Mouse (Mus musculus) adrenal gland, adult 8-10 months (tissue): ENCODE results near the gene Rmdn2. TPM values are rescaled to one million over a fixed set of nuclear protein-coding genes. Genes with fewer than 3 reads are reported as not detected.
A peak's percentile ranks its signal among the peaks of the same experiment; 100 is the strongest.

ENCODE experiments used
- DNase-seq: peaks from one replicate; pipeline ENCODE4 v3.0.0; 2022
- total RNA-seq, 4 experiments: library from RNA; stranded (reverse); gene quantifications; 2 replicates each; pipeline ENCODE4 v1.2.4; 2022

Gene Rmdn2
- total RNA-seq, 4 experiments from 2014 or later, result 347 to 537 (median 455) TPM

DNA sequence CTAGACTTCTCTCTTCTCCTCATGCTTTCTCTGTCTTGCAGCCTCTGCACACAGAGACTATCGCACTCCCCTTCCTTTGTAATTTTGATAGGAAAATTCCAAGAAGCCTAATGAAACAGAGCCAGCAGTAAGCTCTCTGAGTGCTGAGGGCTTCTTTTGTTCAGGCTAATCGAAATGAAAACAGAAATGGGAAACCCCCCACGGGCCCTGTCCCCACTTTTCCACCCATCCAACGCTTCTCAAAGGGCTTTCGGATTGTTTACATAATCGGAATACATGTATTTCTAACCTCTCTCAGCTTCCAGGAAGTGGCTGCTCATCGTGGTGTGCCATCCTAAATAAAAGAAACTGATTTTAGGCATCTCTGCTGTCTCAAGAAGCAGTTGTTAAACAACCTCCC lies 96.5 kb downstream of the Rmdn2 start:
- DNase-seq, result no peak

DNA sequence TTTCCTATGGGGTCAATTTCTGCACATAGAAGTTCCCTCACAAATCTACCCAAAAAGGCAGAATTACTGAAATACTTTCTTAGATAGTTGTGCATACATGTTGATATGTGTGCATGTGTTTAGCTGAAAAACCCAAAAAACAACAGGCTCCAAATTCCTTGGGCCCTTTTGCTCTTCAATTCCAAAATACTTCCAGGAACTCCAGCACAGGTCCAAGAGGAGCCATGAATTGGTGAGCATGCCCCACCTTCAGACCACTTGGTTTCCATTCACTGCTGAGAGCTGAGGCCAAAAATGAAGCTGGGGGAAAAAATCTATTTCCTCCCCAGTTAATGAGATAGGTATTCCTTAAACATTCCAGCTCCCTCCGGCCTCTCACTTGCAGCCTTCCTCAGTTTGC lies 98.1 kb downstream of the Rmdn2 start:
- DNase-seq, result no peak

DNA sequence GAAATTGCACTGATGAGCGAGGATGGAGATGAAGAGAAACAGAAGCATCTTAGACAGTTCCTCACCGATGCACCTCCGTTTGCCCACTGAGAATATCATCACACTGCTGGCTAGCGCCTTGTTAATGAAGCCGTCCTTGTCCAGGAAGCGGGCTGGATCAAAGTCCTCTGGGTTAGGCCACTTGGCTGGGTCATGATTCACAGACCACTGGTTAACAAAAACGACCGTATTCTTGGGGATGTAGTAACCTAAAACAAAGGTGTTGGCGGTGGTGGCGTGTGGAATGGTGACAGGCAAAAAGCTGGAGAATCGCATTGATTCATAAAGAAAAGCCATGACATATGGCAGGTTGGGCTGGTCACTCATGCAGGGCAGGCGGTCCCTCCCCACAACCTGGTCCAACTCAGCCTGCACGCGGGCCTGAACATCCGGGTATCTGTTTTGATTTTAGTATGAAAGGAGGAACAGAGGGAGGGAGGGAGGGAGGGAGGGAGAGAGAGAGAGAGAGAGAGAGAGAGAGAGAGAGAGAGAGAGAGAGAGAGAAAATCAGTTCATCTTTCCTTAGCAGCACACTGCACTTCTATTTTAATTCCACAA lies 98.7 kb downstream of the Rmdn2 start:
- no peak for DNase-seq

- DNase-seq, result no peak
Measured at GRCm38 (mm10) chr17:79711944-79712343, 100.3 kb downstream of the Rmdn2 start.

- no peak for DNase-seq
Measured at GRCm38 (mm10) chr17:79712536-79712935, 100.9 kb downstream of the Rmdn2 start.

DNA sequence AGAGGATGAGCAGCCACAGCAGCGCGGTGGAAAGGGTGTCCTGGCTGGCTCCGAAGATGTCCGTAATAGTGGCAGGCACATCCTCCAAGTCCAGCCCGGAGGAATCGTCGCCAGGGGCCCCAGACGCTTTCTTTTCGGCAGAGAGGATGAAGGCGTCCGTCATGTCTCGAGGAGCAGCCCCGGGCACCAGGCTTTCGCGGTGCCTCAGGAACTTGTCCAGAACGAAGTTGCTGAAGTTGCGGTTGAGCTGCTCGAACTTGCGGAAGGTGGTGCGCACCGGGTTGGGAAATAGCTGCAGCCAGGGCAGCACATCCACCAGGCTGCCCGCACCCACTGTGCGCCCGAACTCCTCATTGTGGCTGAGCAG lies 101.6 kb downstream of the Rmdn2 start:
- no peak for DNase-seq

- DNase-seq, result peak; percentile 33
Measured at GRCm38 (mm10) chr17:79713643-79714367, 102.1 kb downstream of the Rmdn2 start.

- DNase-seq, result no peak
Measured at GRCm38 (mm10) chr17:79714368-79714895, 102.8 kb downstream of the Rmdn2 start.

DNA sequence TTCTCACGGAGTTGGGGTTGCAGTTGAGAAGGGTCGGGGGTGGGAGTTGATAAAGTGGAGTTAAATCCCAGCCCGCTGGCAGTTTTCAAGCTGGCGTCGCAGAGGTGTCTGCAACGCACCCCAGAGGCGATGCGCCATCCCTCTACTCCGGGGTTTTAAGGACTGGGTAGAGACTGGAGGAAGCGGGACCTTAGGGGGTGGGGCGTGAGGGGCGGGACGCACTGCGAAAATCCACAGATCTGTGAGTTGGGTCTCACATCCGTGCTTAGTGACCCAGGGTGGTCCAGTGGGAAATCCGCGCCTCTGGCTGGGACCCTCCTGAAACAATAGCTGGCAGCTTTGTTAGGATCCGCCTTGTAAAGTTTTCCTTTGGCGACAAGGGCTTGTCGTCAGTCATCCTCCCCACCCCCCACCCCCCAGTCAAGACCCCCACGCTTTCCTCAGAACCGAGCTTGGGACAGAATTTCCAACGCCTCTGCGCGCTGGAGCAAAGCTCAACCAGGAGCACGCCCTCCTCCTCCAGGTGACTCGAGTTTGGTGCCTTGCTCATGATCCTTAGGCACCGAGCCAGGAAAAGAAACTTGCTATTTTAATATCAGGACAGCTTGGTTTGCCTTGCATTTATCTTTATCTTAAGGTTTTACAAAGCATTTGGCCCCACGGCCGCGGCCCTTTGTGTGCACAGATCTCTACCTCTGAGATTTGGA lies 103.4 kb downstream of the Rmdn2 start, which contains the start of gene Cyp1b1:
TSS of gene Cyp1b1 (minus strand) at position 131 of the 707 bp plus-strand sequence.
- DNase-seq, result no peak

DNA sequence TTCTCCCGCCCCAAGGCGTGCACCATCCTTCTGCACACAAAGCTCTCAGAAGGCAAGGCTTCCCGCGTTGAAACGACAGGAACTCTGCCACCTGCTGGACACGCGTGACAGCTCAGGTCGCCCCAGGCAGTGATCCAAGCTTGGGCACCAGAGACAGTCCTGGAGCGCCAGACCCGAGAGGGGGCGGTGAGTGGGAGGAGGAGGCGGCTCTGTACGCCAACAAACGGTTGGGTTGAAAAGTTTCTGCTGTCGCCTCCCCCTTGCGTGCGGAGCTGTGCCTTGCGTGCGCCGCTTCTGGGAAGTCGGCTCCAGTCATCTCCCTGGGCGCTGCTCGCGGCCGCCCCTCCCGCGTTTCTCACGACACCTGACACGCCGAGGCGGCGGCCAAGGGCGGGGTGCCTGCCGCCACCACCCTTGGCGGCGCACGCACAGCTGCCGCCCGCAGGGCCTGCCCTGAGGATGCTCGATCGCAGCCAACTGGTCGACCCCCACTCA lies 104.0 kb downstream of the Rmdn2 start:
- peak; percentile 80 for DNase-seq

DNA sequence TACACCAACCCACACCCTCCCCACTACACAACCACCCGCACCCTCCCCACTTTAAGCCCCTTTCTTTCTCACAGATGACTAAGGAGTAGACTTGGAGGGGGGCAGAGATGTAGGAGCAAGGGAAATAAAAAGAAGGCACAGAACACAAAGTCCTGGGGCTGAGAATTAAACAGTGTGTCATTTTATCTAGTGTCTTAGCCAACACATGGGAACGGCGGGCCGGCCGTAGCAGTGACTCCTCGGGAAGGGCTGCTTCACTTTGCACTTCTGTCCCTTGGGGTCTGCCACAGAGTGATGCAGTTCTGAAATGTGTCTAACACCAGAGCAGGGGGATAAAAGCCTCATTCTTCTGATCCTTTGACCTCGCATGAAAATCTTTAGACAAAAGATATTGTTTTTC lies 109.0 kb downstream of the Rmdn2 start:
- no peak for DNase-seq

DNA sequence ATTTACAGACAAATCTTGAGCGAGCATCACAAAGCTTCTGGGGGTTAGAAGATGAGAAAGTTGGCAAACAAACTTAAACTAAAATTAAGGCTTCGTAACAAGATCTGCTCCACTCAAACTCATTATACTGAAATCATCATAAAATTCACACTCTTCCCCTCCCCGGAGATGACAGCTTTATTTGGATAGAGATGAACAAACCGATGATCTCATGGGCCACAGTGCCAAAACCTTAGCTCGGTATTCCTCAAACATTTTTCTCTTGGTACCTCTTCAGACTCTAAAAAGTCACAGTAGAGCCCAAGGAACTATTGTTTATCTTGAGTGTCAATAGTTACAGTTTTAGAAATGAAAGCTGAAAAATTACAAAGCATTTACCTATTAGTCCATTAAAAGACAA lies 115.0 kb downstream of the Rmdn2 start:
- DNase-seq, result no peak

DNA sequence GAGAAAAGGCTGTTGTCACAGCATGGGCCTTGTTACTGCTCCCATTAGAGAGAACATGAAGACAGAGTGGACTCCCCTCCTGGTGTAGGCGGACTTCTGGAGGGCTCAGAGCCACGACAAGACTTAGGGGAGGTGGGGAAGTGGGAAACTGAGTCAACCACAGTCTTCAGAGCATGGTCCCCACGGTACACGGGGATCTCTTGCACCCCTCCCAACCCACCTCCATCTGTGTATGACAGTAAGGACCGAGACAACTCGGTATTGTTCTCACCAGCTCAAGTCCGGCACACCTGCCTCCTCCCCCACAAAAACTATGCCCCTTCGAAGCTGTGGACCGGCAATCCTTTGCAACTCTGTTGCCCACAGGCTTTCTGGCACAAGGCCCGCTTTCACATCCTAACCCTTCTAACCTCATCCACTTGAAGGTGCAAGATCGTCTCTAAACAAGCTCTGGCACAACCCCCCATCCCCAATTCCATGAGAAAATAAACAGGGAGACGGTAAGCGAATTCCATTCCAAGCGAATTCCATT lies 116.5 kb downstream of the Rmdn2 start:
- DNase-seq, result no peak

GRCm38 (mm10) chr17:79728585-79729503 lies 117.2 kb downstream of the Rmdn2 start:
- no peak for DNase-seq

GRCm38 (mm10) chr17:79730988-79731387 lies 119.3 kb downstream of the Rmdn2 start:
- DNase-seq, result no peak

GRCm38 (mm10) chr17:79733039-79733438 lies 121.4 kb downstream of the Rmdn2 start:
- DNase-seq, result no peak

GRCm38 (mm10) chr17:79737598-79737997 lies 125.9 kb downstream of the Rmdn2 start:
- no peak for DNase-seq

DNA sequence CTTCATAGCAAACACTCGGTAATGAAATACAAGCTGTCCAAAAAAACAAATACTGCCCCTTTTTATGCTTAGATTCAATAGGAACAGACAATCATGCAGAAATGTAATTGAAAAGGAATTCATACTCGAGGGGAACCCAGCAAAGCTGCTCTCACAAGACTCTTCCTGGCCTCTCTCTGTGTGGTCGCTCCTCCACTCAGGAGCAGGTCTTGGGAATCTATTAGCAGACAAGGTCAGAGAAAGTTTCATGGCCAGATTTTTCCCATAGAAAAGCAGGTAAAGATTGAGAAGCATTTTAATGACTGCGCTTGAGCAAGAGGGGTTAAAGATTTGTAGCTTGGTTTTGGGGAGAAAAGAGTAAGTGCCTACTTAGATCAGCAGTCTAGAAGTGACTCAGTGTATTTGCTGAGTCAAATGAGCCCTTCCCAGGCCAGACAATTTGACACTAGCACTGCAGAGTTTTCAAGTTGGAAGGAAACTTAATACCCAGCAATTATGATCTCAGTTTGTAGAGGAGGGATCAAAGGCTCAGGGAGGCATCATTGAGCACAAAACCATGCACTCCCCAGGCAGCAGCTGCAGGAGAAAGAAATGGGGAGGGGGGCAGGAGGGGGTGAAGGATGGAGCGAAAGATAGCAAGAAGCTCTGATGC lies 127.3 kb downstream of the Rmdn2 start:
- DNase-seq, result no peak

DNA sequence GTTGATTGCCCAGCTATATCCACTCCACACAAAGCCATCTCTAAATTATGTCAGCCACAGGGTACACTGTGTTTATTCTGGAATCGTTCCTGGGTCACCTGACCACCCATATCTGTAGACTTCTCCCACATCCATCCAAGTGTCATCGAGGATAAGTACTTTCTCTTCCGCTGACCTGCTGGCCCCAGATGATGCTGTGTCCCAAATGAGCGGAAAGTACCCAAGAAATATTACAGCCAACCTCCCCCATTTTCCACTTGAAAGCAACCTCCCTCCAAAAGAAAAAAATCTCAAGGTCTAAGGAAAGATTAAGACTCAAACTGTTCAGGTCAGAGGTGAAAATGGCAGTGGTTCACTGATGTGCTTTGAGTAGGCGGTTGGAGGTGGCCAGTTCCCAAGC lies 131.0 kb downstream of the Rmdn2 start:
- no peak for DNase-seq
